Mouse (Mus musculus): Measurements from ENCODE around the gene Plekhg5. TPM values are rescaled to one million over a fixed set of nuclear protein-coding genes. Genes with fewer than 3 reads are reported as not detected.

The Plekhg5 gene
- total and polyA plus RNA-seq, 2 experiments from 2014 or later = 13.1 to 20.7 TPM

DNA sequence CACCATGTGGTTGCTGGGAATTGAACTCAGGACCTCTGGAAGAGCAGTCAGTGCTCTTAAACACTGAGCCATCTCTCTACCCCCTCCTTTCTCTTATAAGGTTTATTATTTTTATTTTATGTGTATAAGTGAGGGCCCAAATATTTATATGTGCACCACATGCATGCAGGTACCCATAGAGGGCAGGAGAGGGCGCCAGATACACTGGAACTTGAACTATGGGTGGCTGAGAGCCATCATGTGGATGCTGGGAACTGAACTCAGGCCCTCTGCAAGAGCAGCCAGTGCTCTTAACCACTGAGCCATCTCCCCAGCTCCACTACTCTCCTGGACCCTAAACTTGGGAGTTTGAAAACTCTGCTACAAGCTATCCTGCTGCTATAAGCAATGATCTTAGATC, 71.3 kb downstream of the Plekhg5 start:
- H3K4me3 ChIP-seq (ENCODE audit: low read length) = no peak overlapping the region
- H3K36me3 ChIP-seq (ENCODE audit: insufficient read depth, low read length) = no peaks in the 10 kb centered on the region
- no peaks in the 10 kb centered on the region for H3K9me3 ChIP-seq (ENCODE audit: low read length)
- no peak overlapping the region for H3K4me2 ChIP-seq (ENCODE audit: low read depth, low read length)
- H3K27me3 ChIP-seq (ENCODE audit: insufficient read depth, low read length) = 0 out of 2 replicates have a peak, but pooled peaks cover 3% of the 10 kb centered on the region
- ATAC-seq = no peak
- 48% methylated on average over 1 of the region's 1 CpGs for WGBS
- H3K4me1 ChIP-seq (ENCODE audit: insufficient read depth, low read length) = 0 out of 2 replicates have a peak, but pooled peaks cover 4% of the 10 kb centered on the region
- H3K27ac ChIP-seq = no peak overlapping the region
- TF ChIP-seq CTCF (IDR thresholded peaks at IDR 0.05; ENCODE audit: low read depth) = peak; percentile 18; the same call in 1 of the 2 replicates
- no peak overlapping the region for H3K9ac ChIP-seq (replicated peaks; ENCODE audit: low read length)
- no peak for DNase-seq (ENCODE audit: low spot score)

DNA sequence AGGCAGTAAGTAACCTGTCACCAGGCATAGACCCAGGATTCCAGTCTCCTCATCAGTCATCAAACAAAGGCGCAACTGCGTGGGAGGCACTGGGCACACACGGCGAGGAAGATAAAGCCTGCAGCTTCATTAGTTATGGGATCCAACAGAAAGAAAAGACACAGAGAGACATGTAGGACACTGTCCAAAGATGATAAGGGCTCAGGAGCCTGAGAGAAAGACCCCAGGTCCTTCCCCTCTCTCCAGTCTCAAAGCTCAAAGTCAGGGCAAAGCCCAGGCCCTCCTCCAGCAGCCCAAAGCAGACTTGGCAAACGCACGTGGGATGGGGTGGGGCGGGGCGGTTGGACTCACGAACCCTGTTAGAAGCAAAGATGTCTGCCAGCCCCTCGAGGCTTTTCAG, 73.2 kb downstream of the Plekhg5 start:
- H3K9ac ChIP-seq (replicated peaks; ENCODE audit: low read length) = no peak overlapping the region
- peaks cover 7% of the 10 kb centered on the region; the same call in 1 of the 2 replicates for H3K27me3 ChIP-seq (ENCODE audit: insufficient read depth, low read length)
- H3K4me2 ChIP-seq (ENCODE audit: low read depth, low read length) = no peak overlapping the region
- no peaks in the 10 kb centered on the region for H3K4me1 ChIP-seq (ENCODE audit: insufficient read depth, low read length)
- H3K27ac ChIP-seq = no peak overlapping the region
- H3K4me3 ChIP-seq (ENCODE audit: low read length) = no peak overlapping the region
- DNase-seq (ENCODE audit: low spot score) = no peak
- no peaks in the 10 kb centered on the region for H3K36me3 ChIP-seq (ENCODE audit: insufficient read depth, low read length)
- no peak for TF ChIP-seq CTCF (IDR thresholded peaks at IDR 0.05; ENCODE audit: low read depth)
- ATAC-seq = no peak
- no peaks in the 10 kb centered on the region for H3K9me3 ChIP-seq (ENCODE audit: low read length)
- 63% methylated on average over 10 of the region's 10 CpGs for WGBS

DNA sequence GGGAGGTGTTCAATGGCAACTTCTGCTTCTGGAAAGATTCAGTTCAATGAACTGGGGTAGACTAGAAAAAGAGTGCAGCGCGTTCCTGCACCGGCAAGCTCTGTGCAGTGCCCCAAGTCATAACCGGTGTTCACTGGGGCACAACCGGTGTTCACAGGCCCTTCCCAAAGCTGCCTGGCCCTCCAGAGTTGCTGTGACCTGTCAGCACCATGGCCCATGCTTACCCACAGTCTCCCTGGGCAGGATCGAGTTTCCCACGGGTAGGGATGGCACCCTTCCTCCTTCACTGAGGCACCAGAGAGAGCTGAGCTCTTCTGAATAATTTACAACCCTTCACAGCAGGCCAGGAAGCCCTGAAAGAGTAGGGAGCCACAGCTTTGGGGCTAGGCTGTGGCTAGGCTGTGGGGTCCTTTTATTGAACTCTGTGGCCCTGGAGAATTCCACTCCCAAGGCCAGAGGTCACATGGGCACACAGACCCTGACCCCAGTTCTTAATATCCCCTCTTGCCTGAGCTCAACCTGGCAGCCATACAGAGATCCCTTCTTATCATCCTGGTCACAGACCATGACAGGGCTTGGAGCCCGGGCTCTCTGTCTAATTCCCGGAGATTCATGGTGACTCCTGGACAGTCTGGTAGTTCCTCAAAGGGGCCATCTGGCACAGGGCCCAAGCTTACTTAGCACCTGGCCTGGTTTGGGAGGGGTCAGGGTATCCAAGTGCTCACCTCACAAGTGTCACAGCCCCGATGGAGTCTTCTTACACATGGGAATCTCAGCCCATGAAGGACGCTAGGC, 73.9 kb downstream of the Plekhg5 start:
- Histone ChIP-seq H3K9ac (replicated peaks; ENCODE audit: low read length) (no peak overlapping the region), H3K36me3 (ENCODE audit: insufficient read depth, low read length) (no peaks in the 10 kb centered on the region), H3K4me3 (ENCODE audit: low read length) (no peak overlapping the region), H3K27ac (no peak overlapping the region), H3K4me1 (ENCODE audit: insufficient read depth, low read length) (no peaks in the 10 kb centered on the region), H3K27me3 (ENCODE audit: insufficient read depth, low read length) (peaks cover 12% of the 10 kb centered on the region), H3K9me3 (ENCODE audit: low read length) (no peaks in the 10 kb centered on the region), H3K4me2 (ENCODE audit: low read depth, low read length) (no peak overlapping the region)
- no peak for DNase-seq (ENCODE audit: low spot score)
- ATAC-seq = peak; percentile 27; the same call in 1 of the 2 replicates
- TF ChIP-seq CTCF (IDR thresholded peaks at IDR 0.05; ENCODE audit: low read depth) = no peak
- 66% methylated on average over 11 of the region's 11 CpGs for WGBS

DNA sequence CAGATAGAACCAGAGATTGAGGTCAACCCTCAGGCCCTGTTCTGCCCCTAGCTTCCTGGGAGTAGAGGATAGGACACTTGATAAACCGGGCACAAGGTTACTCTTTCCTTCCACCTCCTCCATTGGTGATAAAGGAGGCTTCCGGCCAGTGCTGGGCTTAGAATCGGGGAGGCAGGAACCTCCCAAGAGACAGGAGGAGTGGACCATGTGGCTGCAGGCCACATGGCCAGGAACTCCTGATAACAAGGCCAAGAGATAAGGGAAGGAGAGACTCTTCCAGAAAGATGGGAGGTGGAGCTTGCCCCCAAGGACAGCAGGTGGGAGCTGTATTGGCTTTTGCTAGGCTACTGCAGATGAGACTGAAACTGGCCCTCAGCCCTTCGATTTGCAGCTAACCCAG, 78.2 kb downstream of the Plekhg5 start:
- H3K36me3 ChIP-seq (ENCODE audit: insufficient read depth, low read length) = no peaks in the 10 kb centered on the region
- no peak for TF ChIP-seq CTCF (IDR thresholded peaks at IDR 0.05; ENCODE audit: low read depth)
- H3K4me3 ChIP-seq (ENCODE audit: low read length) = no peak overlapping the region
- ATAC-seq (no peak), DNase-seq (ENCODE audit: low spot score) (no peak)
- H3K27ac ChIP-seq = no peak overlapping the region
- no peaks in the 10 kb centered on the region for H3K9me3 ChIP-seq (ENCODE audit: low read length)
- H3K9ac ChIP-seq (replicated peaks; ENCODE audit: low read length) = no peak overlapping the region
- no peaks in the 10 kb centered on the region for H3K4me1 ChIP-seq (ENCODE audit: insufficient read depth, low read length)
- WGBS = 77% methylated on average over 4 of the region's 4 CpGs
- peaks cover 41% of the 10 kb centered on the region for H3K27me3 ChIP-seq (ENCODE audit: insufficient read depth, low read length)
- H3K4me2 ChIP-seq (ENCODE audit: low read depth, low read length) = no peak overlapping the region

DNA sequence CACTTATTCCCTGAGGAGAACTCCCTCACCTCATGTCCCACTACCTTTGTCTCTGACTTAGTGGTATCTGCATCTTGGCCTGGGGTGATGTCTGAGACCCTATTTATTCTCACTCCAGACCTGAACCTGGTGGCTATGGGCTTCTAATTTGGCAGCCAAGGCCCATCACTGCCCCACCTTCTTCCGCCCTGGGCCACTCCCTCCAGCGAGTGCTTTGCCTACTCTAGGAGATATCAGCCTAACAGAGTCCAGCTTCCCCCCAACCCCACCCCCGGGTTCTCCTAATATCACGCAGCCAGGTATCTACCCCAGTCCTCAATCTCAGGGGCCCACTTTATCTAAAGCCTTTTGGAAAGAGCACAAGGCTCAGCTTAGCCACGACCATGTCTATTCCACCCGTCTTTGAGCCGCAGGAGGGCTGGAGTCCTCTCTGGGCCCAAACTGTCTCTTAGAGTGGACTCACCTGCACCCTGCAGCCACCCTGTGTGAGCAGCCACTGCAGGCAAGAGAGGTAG, 79.2 kb downstream of the Plekhg5 start:
- TF ChIP-seq CTCF (IDR thresholded peaks at IDR 0.05; ENCODE audit: low read depth) = no peak
- no peak overlapping the region for H3K27ac ChIP-seq
- H3K27me3 ChIP-seq (ENCODE audit: insufficient read depth, low read length) = peaks cover 41% of the 10 kb centered on the region
- peak overlapping the region; percentile 27 for H3K4me3 ChIP-seq (ENCODE audit: low read length)
- no peaks in the 10 kb centered on the region for H3K4me1 ChIP-seq (ENCODE audit: insufficient read depth, low read length)
- 25% methylated on average over 7 of the region's 7 CpGs for WGBS
- no peaks in the 10 kb centered on the region for H3K36me3 ChIP-seq (ENCODE audit: insufficient read depth, low read length)
- no peaks in the 10 kb centered on the region for H3K9me3 ChIP-seq (ENCODE audit: low read length)
- no peak overlapping the region for H3K9ac ChIP-seq (replicated peaks; ENCODE audit: low read length)
- H3K4me2 ChIP-seq (ENCODE audit: low read depth, low read length) = peak overlapping the region; percentile 51
- ATAC-seq (no peak), DNase-seq (ENCODE audit: low spot score) (no peak)

DNA sequence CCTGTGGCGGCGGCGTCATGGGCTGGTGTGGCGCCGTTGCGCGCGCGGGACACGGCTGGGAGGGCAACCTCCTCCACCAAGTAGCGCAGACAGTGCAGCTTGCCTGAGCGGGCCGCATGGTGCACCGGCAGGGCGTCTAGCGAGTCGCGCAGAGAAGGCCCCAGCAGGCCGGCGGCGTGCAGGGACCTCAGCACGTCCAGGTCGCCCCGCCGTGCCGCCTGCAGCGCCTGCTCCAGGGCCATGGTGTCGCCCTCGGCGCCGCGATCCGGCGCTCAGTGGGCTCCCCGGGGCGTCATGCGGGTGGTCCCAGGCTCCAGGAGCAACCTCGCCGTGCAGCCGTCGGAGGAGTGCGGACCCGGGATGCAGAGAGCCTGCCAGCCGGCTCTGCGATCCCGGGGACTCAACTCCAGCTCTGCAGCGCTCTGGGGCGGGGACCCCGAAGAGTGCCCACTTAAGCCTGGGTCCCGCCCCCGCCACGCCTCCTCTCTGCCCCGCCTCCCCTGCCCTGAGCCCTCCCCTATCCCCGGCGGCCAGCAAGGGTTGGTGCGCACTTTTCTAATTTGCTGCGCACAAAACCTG, 79.8 kb downstream of the Plekhg5 start, which contains the start of gene Espn:
Espn (minus strand) TSS at position 406 of the 579 bp plus-strand sequence.
- H3K36me3 ChIP-seq (ENCODE audit: insufficient read depth, low read length) = no peaks in the 10 kb centered on the region
- no peak for TF ChIP-seq CTCF (IDR thresholded peaks at IDR 0.05; ENCODE audit: low read depth)
- no peaks in the 10 kb centered on the region for H3K4me1 ChIP-seq (ENCODE audit: insufficient read depth, low read length)
- H3K4me3 ChIP-seq (ENCODE audit: low read length) = peak within 1 kb of the TSS; percentile 27
- WGBS = 2% methylated on average over 57 of the region's 57 CpGs
- H3K27me3 ChIP-seq (ENCODE audit: insufficient read depth, low read length) = peaks cover 41% of the 10 kb centered on the region
- no peaks in the 10 kb centered on the region for H3K9me3 ChIP-seq (ENCODE audit: low read length)
- H3K9ac ChIP-seq (replicated peaks; ENCODE audit: low read length) = no peak within 1 kb of the TSS
- ATAC-seq (peak; percentile 67), DNase-seq (ENCODE audit: low spot score) (peak; percentile 51)
- H3K27ac ChIP-seq = no peak within 1 kb of the TSS
- H3K4me2 ChIP-seq (ENCODE audit: low read depth, low read length) = peak within 1 kb of the TSS; percentile 51

Data from hindbrain, postnatal 0 days (tissue).